Mouse (Mus musculus): Measurements from ENCODE around the gene Trp53bp1. TPM values are rescaled to one million over a fixed set of nuclear protein-coding genes. Genes with fewer than 3 reads are reported as not detected.

Gene Trp53bp1
- polyA plus RNA-seq (2012; ENCODE audit: insufficient read depth, insufficient read length, low replicate concordance, missing spikeins): 272 TPM in 1 of 2 replicates, not detected in the other

GRCm38 (mm10) chr2:121271236-121271927, at the start of gene Trp53bp1:
Gene Trp53bp1, minus strand, starts transcription at chr2:121271407.
- under 1% methylated on average over 37 of the region's 37 CpGs for WGBS
- H3K4me3 ChIP-seq (ENCODE audit: insufficient read depth, low read depth, low read length): peak within 1 kb of the TSS; percentile 77
- no peak for TF ChIP-seq CTCF (IDR thresholded peaks at IDR 0.05; ENCODE audit: insufficient read depth, low read depth, low read length)
- TF ChIP-seq POLR2A (IDR thresholded peaks at IDR 0.05; ENCODE audit: insufficient read depth, low read depth, low read length): peak; percentile 53; the same call in 1 of the 2 replicates
- peak within 1 kb of the TSS; percentile 94 for H3K27ac ChIP-seq (ENCODE audit: insufficient read depth, low read depth, low read length)
- 0 out of 2 replicates have a peak, but pooled peaks cover 2% of the 10 kb centered on the region for H3K4me1 ChIP-seq (ENCODE audit: control insufficient read depth, insufficient read depth, low read length)

DNA sequence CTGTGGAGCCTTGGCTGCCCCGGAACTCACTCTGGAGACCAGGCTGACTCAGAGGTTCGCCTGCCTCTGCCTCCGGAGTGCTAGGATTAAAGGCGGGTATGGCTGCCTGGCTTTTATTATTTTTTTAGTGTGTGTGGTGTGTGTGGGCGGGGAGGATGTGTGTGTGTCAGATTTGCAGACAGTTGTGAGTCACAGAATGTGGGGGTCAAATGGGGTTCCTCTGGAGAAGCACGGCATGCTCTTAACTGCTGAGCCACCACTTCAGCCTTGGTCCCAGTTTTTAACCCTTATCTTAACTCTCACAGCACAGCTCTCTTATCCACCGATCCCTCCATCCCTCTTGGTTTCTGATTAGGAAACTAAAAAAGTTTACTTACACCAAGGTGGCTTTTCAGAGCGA, 45.1 kb upstream of the Trp53bp1 start:
- no peak for TF ChIP-seq CTCF (IDR thresholded peaks at IDR 0.05; ENCODE audit: insufficient read depth, low read depth, low read length)
- no peak for TF ChIP-seq POLR2A (IDR thresholded peaks at IDR 0.05; ENCODE audit: insufficient read depth, low read depth, low read length)
- no peak overlapping the region for H3K4me3 ChIP-seq (ENCODE audit: insufficient read depth, low read depth, low read length)
- 57% methylated on average over 8 of the region's 8 CpGs for WGBS

DNA sequence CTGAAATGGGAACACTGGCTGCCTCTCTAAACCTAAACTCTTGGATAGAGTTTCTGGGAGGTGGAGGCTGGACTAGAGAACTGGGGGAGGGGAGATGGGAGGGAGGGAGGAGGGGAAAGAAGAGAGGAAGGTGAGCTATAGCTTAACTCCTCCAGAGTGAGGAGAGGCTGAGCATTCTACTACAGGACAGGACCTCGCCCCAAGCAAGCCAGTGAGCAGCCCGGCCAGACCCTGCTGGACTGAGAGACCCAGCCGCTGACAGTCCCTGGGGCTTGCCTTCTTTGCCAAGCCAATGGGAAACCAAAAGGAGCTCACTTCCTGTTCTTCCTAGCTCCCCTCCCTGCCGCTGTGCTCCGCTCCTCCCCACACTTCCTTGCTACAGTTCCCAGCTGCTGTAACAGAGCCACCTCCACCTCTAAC, 37.8 kb upstream of the Trp53bp1 start:
- Histone ChIP-seq H3K27ac (ENCODE audit: insufficient read depth, low read depth, low read length) (no peak overlapping the region), H3K4me3 (ENCODE audit: insufficient read depth, low read depth, low read length) (no peak overlapping the region), H3K4me1 (ENCODE audit: control insufficient read depth, insufficient read depth, low read length) (peaks cover 27% of the 10 kb centered on the region)
- WGBS: 41% methylated on average over 5 of the region's 5 CpGs
- no peak for TF ChIP-seq POLR2A (IDR thresholded peaks at IDR 0.05; ENCODE audit: insufficient read depth, low read depth, low read length)
- no peak for TF ChIP-seq CTCF (IDR thresholded peaks at IDR 0.05; ENCODE audit: insufficient read depth, low read depth, low read length)

More for the DNA sequence above, 45.1 kb upstream of the Trp53bp1 start:
- no peaks in the 10 kb centered on the region for H3K4me1 ChIP-seq (ENCODE audit: control insufficient read depth, insufficient read depth, low read length)
- no peak overlapping the region for H3K27ac ChIP-seq (ENCODE audit: insufficient read depth, low read depth, low read length)

DNA sequence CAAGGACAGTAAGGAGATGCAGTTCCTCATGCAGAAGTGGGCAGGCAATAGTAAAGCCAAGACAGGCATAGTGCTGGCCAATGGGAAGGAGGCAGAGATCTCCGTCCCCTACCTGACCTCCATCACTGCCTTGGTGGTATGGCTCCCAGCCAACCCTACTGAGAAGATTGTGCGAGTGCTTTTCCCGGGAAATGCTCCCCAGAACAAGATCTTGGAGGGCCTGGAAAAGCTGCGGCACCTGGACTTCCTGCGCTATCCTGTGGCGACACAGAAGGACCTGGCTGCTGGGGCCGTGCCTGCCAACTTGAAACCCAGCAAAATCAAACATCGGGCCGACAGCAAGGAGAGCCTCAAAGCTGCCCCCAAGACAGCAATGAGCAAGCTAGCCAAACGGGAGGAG, 28.8 kb upstream of the Trp53bp1 start:
- WGBS: 60% methylated on average over 10 of the region's 10 CpGs

DNA sequence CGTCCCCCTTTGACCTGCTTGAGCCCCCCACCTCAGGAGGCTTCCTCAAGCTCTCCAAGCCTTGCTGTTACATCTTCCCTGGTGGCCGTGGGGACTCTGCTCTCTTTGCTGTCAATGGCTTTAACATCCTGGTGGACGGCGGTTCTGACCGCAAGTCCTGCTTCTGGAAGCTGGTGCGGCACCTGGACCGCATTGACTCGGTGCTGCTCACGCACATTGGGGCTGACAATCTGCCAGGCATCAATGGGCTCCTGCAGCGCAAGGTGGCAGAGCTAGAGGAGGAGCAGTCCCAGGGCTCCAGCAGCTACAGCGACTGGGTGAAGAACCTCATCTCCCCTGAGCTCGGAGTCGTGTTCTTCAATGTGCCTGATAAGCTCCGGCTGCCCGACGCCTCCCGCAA, 28.3 kb upstream of the Trp53bp1 start:
- Histone ChIP-seq H3K4me1 (ENCODE audit: control insufficient read depth, insufficient read depth, low read length) (peaks cover 65% of the 10 kb centered on the region), H3K27ac (ENCODE audit: insufficient read depth, low read depth, low read length) (no peak overlapping the region), H3K4me3 (ENCODE audit: insufficient read depth, low read depth, low read length) (no peak overlapping the region)
- WGBS: 85% methylated on average over 17 of the region's 17 CpGs
- TF ChIP-seq POLR2A (IDR thresholded peaks at IDR 0.05; ENCODE audit: insufficient read depth, low read depth, low read length) (0 out of 2 replicates have a peak, but pooled peaks have one; percentile 6), CTCF (IDR thresholded peaks at IDR 0.05; ENCODE audit: insufficient read depth, low read depth, low read length) (no peak)

More for the DNA sequence above, 28.8 kb upstream of the Trp53bp1 start:
- no peak overlapping the region for H3K4me3 ChIP-seq (ENCODE audit: insufficient read depth, low read depth, low read length)
- H3K27ac ChIP-seq (ENCODE audit: insufficient read depth, low read depth, low read length): no peak overlapping the region
- TF ChIP-seq CTCF (IDR thresholded peaks at IDR 0.05; ENCODE audit: insufficient read depth, low read depth, low read length) (no peak), POLR2A (IDR thresholded peaks at IDR 0.05; ENCODE audit: insufficient read depth, low read depth, low read length) (no peak)
- H3K4me1 ChIP-seq (ENCODE audit: control insufficient read depth, insufficient read depth, low read length): peaks cover 71% of the 10 kb centered on the region

GRCm38 (mm10) chr2:121298131-121298530, 26.9 kb upstream of the Trp53bp1 start:
- 7% methylated on average over 8 of the region's 8 CpGs for WGBS
- H3K27ac ChIP-seq (ENCODE audit: insufficient read depth, low read depth, low read length): 0 out of 2 replicates have a peak overlapping the region, but pooled peaks have one; percentile 94
- no peak for TF ChIP-seq POLR2A (IDR thresholded peaks at IDR 0.05; ENCODE audit: insufficient read depth, low read depth, low read length)
- no peak for TF ChIP-seq CTCF (IDR thresholded peaks at IDR 0.05; ENCODE audit: insufficient read depth, low read depth, low read length)
- H3K4me3 ChIP-seq (ENCODE audit: insufficient read depth, low read depth, low read length): peak overlapping the region; percentile 76
- peaks cover 67% of the 10 kb centered on the region for H3K4me1 ChIP-seq (ENCODE audit: control insufficient read depth, insufficient read depth, low read length)

GRCm38 (mm10) chr2:121297701-121298100, 26.5 kb upstream of the Trp53bp1 start:
- TF ChIP-seq CTCF (IDR thresholded peaks at IDR 0.05; ENCODE audit: insufficient read depth, low read depth, low read length) (no peak), POLR2A (IDR thresholded peaks at IDR 0.05; ENCODE audit: insufficient read depth, low read depth, low read length) (no peak)
- Histone ChIP-seq H3K4me1 (ENCODE audit: control insufficient read depth, insufficient read depth, low read length) (peaks cover 63% of the 10 kb centered on the region), H3K27ac (ENCODE audit: insufficient read depth, low read depth, low read length) (peak overlapping the region; percentile 94; the same call in 1 of the 2 replicates), H3K4me3 (ENCODE audit: insufficient read depth, low read depth, low read length) (peak overlapping the region; percentile 76)
- 9% methylated on average over 9 of the region's 9 CpGs for WGBS

DNA sequence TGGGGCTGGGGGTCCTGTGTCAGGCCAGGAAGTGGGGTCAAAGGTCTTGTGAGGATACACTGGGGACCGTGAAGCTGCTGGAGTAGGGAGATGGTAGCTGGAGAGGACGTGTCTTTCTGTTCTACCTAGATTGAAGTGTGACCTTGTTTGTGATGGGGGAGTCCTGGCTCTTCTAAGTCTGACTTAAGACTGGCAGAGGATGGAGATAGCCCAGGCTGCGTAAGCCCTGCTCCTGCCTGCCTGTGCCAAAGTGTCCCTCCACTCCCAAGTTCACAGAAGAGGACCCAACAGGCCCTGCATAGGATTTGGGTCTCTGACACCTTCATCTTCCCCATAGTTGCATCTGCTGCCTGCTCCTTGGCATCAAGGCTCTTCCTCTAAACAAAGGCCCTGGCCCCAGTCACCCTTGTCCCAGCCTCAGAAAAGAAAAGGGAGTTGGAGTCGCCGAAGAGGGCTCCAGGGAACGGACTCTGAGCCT, 25.6 kb upstream of the Trp53bp1 start:
- WGBS: 9% methylated on average over 6 of the region's 6 CpGs
- peaks cover 56% of the 10 kb centered on the region for H3K4me1 ChIP-seq (ENCODE audit: control insufficient read depth, insufficient read depth, low read length)
- no peak; the same call in 1 of the 2 replicates for TF ChIP-seq POLR2A (IDR thresholded peaks at IDR 0.05; ENCODE audit: insufficient read depth, low read depth, low read length)
- TF ChIP-seq CTCF (IDR thresholded peaks at IDR 0.05; ENCODE audit: insufficient read depth, low read depth, low read length): no peak
- H3K4me3 ChIP-seq (ENCODE audit: insufficient read depth, low read depth, low read length): peak overlapping the region; percentile 76
- H3K27ac ChIP-seq (ENCODE audit: insufficient read depth, low read depth, low read length): peak overlapping the region; percentile 94

Data from olfactory bulb, adult 2 months (tissue).